Mouse (Mus musculus): ENCODE measurements around the gene 9530053A07Rik.

Gene 9530053A07Rik

GRCm38 (mm10) chr7:28175358-28175757 lies 46.1 kb downstream of the 9530053A07Rik start:
- DNase-seq (ENCODE audit: low spot score): no peak

- peak; percentile 98 for DNase-seq (ENCODE audit: low spot score)
Measured at GRCm38 (mm10) chr7:28179228-28179627, 50.0 kb downstream of the 9530053A07Rik start, which contains the start of gene Dyrk1b. TSS of gene Dyrk1b (plus strand) at chr7:28179469.

- peak; percentile 70 for DNase-seq (ENCODE audit: low spot score)
Measured at GRCm38 (mm10) chr7:28179741-28180377, 50.6 kb downstream of the 9530053A07Rik start.

- DNase-seq (ENCODE audit: low spot score): no peak
Measured at GRCm38 (mm10) chr7:28180890-28181289, 51.6 kb downstream of the 9530053A07Rik start.

- no peak for DNase-seq (ENCODE audit: low spot score)
Measured at GRCm38 (mm10) chr7:28181376-28181775, 52.1 kb downstream of the 9530053A07Rik start.

GRCm38 (mm10) chr7:28182320-28182719 lies 53.1 kb downstream of the 9530053A07Rik start:
- DNase-seq (ENCODE audit: low spot score): no peak

GRCm38 (mm10) chr7:28185884-28186283 lies 56.6 kb downstream of the 9530053A07Rik start:
- DNase-seq (ENCODE audit: low spot score): no peak

- DNase-seq (ENCODE audit: low spot score): no peak
Measured at GRCm38 (mm10) chr7:28186631-28187030, 57.4 kb downstream of the 9530053A07Rik start.

GRCm38 (mm10) chr7:28191489-28191888 lies 62.2 kb downstream of the 9530053A07Rik start:
- no peak for DNase-seq (ENCODE audit: low spot score)

GRCm38 (mm10) chr7:28191903-28192302 lies 62.6 kb downstream of the 9530053A07Rik start:
- DNase-seq (ENCODE audit: low spot score): no peak

GRCm38 (mm10) chr7:28195414-28196098 lies 66.3 kb downstream of the 9530053A07Rik start:
- DNase-seq (ENCODE audit: low spot score): no peak

- DNase-seq (ENCODE audit: low spot score): no peak
Measured at GRCm38 (mm10) chr7:28196528-28196927, 67.3 kb downstream of the 9530053A07Rik start.

GRCm38 (mm10) chr7:28199054-28199453 lies 69.8 kb downstream of the 9530053A07Rik start:
- no peak for DNase-seq (ENCODE audit: low spot score)

GRCm38 (mm10) chr7:28203207-28204108 lies 74.2 kb downstream of the 9530053A07Rik start:
- no peak for DNase-seq (ENCODE audit: low spot score)

GRCm38 (mm10) chr7:28206044-28206600 lies 76.9 kb downstream of the 9530053A07Rik start:
- DNase-seq (ENCODE audit: low spot score): no peak

- no peak for DNase-seq (ENCODE audit: low spot score)
Measured at GRCm38 (mm10) chr7:28208396-28208987, 79.2 kb downstream of the 9530053A07Rik start.

GRCm38 (mm10) chr7:28208988-28209508 lies 79.8 kb downstream of the 9530053A07Rik start:
- DNase-seq (ENCODE audit: low spot score): no peak

GRCm38 (mm10) chr7:28210731-28211130 lies 81.5 kb downstream of the 9530053A07Rik start:
- no peak for DNase-seq (ENCODE audit: low spot score)

- peak; percentile 37 for DNase-seq (ENCODE audit: low spot score)
Measured at GRCm38 (mm10) chr7:28214142-28214541, 84.9 kb downstream of the 9530053A07Rik start.
